Mouse (Mus musculus): Measurements from ENCODE around the gene Lonp1.

The Lonp1 gene

GRCm38 (mm10) chr17:56588921-56589320, 37.8 kb downstream of the Lonp1 start:
- DNase-seq (ENCODE audit: low read depth): no peak

GRCm38 (mm10) chr17:56587773-56588172, 38.9 kb downstream of the Lonp1 start:
- no peak for DNase-seq (ENCODE audit: low read depth)

- DNase-seq (ENCODE audit: low read depth): no peak
These were observed 41.4 kb downstream of the Lonp1 start for GRCm38 (mm10) chr17:56585171-56585821.

GRCm38 (mm10) chr17:56584257-56585130, 42.2 kb downstream of the Lonp1 start, which contains the start of the genes Safb2 and Safb:
TSS of gene Safb2 (minus strand) at chr17:56584585.
TSS of gene Safb (plus strand) at chr17:56584825.
- DNase-seq (ENCODE audit: low read depth): peak; percentile 99

- DNase-seq (ENCODE audit: low read depth): no peak
These were observed 43.0 kb downstream of the Lonp1 start for GRCm38 (mm10) chr17:56583611-56584256.

GRCm38 (mm10) chr17:56583071-56583470, 43.6 kb downstream of the Lonp1 start:
- DNase-seq (ENCODE audit: low read depth): no peak

GRCm38 (mm10) chr17:56572939-56573338, 53.7 kb downstream of the Lonp1 start:
- DNase-seq (ENCODE audit: low read depth): no peak

- no peak for DNase-seq (ENCODE audit: low read depth)
These were observed 54.5 kb downstream of the Lonp1 start for GRCm38 (mm10) chr17:56572154-56572553.

GRCm38 (mm10) chr17:56570287-56570686, 56.4 kb downstream of the Lonp1 start:
- DNase-seq (ENCODE audit: low read depth): no peak

GRCm38 (mm10) chr17:56567370-56567769, 59.3 kb downstream of the Lonp1 start:
- no peak for DNase-seq (ENCODE audit: low read depth)

- no peak for DNase-seq (ENCODE audit: low read depth)
These were observed 59.8 kb downstream of the Lonp1 start for GRCm38 (mm10) chr17:56566918-56567317.

GRCm38 (mm10) chr17:56566293-56566692, 60.4 kb downstream of the Lonp1 start:
- DNase-seq (ENCODE audit: low read depth): no peak

Data from fibroblast of lung, adult 2 months (primary cell).